Mouse (Mus musculus): ENCODE results near the gene Gpsm1.

Gene Gpsm1

DNA sequence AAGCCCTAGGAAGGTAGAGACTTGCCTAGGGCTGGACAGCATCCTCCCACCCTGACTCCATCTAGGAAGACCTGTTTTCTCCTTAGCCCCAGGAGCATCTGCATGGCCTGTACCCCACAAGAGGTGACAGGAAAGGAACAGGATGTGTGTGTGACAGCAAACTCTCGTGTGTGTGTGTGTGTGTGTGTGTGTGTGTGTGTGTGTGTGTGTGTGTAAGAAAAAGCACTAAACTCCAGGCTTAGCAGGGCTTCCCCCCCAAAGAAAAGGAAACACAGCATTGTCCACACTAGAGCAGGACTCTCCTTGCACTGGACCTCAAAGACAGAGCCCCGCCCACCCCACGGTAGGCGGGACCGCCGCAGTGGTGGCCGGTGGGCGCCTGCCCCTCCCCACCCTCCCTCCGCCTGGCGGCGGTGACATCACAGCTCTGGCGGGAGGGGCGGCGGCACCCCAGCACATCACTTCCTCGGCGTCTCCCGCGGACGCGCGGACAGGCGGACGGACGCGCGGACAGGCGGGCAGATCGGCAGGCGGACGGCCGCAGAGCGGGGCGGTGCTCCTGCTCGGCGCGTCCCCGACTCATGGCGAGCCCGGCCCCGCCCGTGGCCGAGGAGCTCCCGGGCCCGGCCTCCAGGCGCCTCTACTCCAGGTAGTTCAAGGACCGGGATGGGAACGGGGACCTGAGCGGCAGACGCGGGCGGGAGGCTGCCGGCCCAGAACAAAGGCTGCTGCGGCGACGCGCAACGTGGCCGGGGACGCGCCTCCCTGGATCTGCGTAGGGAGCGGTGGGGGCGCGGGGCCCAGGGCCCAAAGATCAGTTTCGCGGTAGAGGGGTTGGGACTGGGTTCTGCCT, at the start of gene Gpsm1:
TSS of gene Gpsm1 (plus strand) at position 444 of the 853 bp plus-strand sequence.
- DNase-seq (ENCODE audit: low spot score in 2 of 2), result peak; percentile 66 to 72

DNA sequence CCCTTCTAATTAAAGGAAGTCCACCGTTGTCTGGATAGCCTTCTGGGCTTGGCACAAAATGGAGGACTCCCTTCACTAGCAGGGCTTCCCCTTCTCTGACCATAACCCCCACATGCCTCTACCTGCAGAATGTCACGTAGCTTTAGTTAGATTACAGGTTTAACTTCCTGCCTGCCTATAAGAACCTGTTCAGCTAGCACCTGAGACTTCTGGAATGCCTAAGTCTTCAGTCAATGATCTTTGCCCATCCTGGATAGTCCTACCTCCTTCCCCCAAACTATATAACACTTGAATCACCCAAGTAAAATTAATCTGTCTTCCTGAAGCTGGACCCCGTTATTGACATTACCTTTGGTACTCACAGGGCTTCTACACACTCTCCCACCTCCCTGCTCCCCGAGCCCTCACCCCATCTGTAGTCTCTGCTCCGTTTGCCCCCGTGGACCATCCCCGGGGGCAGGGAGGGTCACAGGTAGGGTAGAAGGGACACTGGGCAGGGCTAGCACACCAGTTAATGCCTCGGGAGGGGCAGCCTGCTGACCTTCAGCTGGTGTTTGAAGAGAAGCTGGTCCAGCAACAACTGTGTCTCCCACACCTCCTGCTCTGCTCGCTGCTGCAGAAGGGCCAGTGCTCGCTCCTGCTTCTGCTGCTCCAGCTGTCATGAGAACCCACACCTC, 49.1 kb upstream of the Gpsm1 start:
- no peak for DNase-seq (ENCODE audit: low spot score in 2 of 2)

GRCm38 (mm10) chr2:26268216-26268615, 47.1 kb upstream of the Gpsm1 start:
- DNase-seq (ENCODE audit: low spot score in 2 of 2), result no peak

DNA sequence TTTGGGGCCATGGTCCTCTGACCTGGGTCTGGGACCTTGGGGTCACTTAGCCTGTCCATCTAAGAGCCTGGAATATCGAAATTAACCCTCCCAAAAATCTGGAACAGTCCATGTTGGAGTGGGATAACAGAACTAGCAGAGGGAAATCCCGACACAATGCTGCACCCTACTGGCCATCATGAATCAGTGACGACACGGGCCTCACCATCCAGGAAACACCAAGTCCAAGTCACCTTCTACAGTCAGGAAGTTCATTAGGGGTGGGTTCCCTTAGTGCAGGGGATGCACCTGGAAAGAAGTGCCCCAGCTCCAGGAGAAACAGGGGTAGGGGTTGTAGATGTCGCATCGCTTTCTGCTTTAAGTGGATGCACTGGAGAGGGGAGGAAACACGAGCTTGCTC, 41.7 kb upstream of the Gpsm1 start:
- peak; percentile 20 to 46 for DNase-seq (ENCODE audit: low spot score in 2 of 2)

GRCm38 (mm10) chr2:26279712-26280111, 35.6 kb upstream of the Gpsm1 start:
- DNase-seq (ENCODE audit: low spot score in 2 of 2), result no peak

DNA sequence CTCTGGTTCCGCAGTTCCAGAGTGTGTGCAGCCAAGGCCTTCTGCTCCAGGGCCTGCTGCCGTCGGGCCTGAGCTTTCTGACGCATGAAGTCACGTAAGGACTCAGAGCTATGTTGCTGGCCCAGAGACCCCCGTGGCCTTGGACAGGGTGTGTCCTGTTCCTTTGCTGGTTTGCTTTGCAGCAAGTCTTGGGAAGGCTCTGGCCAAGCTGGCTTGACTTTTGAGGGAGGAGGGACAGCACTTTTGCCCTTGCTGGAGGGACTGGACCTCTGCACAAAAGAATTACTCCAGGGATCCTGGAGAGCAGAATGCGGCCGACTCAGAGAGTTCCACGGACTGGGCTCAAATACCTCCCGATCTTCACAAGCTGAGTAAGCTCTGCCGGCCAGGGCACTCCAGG, 34.7 kb upstream of the Gpsm1 start:
- DNase-seq (ENCODE audit: low spot score in 2 of 2), result no peak

DNA sequence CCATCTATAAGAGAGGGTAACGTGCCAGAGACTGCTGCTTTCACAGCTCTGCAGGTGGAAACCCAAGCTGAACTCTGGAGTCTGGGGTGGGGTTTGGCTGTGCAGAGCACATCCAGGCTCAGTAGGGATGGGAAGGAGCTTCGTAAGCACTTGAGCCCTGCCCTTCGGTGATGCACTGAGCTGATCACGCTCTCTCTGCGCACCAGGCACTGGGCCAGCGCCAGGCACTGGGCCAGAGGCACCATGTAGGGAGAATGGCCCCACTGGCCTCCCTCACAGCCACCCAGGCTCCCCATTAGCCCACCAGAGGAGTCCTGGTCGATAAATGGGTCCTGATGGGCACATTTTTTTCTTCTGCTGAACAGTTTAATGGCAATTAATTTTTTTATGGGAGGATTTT, 29.5 kb upstream of the Gpsm1 start:
- DNase-seq (ENCODE audit: low spot score in 2 of 2), result no peak

DNA sequence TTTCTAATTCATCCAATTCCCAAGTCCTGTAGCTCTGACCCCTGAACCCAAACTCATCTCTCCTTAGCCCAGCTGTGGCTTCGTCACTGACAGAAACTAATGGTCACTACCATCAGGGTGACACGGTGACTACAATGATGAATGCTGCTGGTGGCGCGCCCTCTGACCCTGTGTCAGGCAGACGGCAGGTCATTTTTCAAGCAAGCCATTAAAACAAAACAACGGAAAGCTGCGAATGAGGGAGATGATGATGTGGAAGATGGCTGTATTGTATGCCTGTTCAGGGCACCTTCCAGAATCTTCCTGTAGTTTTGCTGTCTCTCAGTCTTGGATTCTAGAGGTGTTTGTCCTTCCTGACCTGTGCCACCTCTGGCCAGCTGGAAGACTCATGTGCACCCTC, 28.9 kb upstream of the Gpsm1 start:
- DNase-seq (ENCODE audit: low spot score in 2 of 2), result no peak

DNA sequence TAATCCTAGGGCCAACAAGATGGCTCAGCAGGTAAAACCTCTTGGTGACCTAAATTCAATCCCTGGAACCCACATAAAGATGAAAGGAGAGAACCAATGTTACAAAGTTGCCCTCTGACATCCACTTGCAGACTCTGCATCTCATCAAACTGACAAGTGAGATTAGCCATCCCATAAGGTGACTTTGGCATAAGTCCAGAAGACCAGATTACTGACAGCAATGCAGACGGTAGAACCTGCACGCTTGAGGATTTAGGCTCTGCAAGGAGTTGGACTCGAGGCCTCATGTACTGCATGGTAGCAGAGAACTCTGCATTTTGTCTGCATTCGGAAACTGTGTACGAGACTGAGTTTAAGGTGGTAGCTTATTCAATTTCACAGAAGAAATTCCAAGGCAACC, 25.2 kb upstream of the Gpsm1 start:
- DNase-seq (ENCODE audit: low spot score in 2 of 2), result no peak

DNA sequence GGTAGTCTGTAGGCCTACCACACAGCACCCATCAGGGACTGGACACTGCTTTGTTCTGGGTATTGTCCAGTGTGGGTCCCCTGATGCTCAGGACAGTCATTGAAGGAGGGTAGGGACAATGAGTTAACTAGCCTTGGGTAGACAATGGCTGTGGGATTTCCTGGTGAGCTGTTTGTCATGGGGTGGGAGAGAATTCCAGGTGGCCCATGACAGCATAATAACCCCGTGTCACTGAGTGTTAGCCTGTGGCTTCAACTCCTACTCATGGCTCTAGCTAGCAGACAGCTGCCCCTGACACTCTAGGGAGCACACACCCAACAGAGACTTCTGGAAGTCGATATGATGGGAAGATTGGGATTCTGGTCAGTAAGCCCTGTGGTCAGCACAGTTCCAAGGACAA, 20.9 kb upstream of the Gpsm1 start, which contains the start of gene Ccdc187:
TSS of gene Ccdc187 (minus strand) at position 101 of the 400 bp plus-strand sequence.
- no peak for DNase-seq (ENCODE audit: low spot score in 2 of 2)

DNA sequence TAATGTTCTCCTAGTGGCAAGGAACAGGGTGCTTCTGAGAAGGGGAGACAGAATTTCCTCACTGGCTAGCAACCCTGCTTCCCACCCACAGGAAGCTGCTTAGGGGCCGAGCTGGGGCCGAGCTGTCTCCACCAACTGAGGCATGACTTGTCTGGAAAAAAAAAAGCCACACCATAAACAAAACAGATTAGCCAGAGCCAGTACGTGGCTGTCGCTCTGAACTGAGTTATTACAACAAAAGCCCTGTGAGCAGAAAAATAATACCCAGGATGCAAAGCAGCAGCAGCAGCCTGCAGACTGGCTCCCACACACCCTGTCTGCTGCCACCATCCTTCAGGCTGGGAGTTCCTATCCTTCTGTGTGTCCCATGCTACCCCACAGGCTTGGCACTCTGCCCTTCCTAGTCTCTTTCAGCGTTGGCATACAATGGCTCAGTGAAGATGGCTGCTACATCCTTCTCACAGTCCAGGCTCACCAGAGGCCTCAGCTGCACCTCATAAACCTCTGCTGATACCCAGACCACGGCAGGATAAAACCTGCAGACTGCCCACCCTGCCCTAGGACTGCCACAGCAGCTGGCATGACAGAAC, 18.6 kb upstream of the Gpsm1 start:
- DNase-seq (ENCODE audit: low spot score in 2 of 2), result no peak

GRCm38 (mm10) chr2:26298208-26298855, 17.0 kb upstream of the Gpsm1 start:
- DNase-seq (ENCODE audit: low spot score in 2 of 2), result peak in 1 of 2 experiments; percentile 45

- DNase-seq (ENCODE audit: low spot score in 2 of 2), result no peak
Observed at GRCm38 (mm10) chr2:26298856-26299230, 16.5 kb upstream of the Gpsm1 start.

GRCm38 (mm10) chr2:26299336-26299735, 16.0 kb upstream of the Gpsm1 start:
- DNase-seq (ENCODE audit: low spot score in 2 of 2), result no peak

DNA sequence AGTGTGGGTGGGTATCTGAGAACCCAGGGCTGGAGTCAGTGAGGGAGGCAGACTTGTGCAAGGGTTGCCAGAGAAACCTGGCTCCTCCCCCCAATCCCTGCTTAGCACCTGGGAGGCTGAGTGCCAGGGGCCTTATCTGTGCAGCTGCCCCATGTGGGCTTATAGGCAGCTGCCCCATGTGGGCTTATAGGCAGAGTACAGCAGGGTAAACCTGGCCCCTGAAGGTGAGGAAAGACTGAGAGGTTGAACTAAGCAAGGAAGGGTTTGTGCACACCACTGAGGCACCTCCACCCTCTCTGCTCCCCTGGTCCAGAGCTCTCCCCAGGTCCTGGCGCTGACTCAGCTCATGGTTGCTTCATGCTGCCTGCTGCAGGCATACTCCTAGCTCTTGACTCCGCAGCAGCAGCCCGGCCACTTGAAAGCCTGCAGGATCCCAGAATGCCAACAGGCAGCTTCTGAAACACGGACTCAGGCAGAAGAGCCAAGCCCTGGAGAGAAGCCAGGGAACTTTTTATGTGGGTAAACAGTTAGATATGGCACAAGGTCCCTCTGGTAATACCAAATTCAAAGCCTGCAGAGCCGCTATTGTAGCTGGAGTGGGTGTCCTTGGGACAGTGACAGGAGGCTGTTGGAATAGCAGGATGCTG, 15.0 kb upstream of the Gpsm1 start:
- no peak for DNase-seq (ENCODE audit: low spot score in 2 of 2)

GRCm38 (mm10) chr2:26300808-26301174, 14.5 kb upstream of the Gpsm1 start:
- peak; percentile 77 to 82 for DNase-seq (ENCODE audit: low spot score in 2 of 2)

GRCm38 (mm10) chr2:26302005-26302503, 13.3 kb upstream of the Gpsm1 start:
- no peak for DNase-seq (ENCODE audit: low spot score in 2 of 2)

DNA sequence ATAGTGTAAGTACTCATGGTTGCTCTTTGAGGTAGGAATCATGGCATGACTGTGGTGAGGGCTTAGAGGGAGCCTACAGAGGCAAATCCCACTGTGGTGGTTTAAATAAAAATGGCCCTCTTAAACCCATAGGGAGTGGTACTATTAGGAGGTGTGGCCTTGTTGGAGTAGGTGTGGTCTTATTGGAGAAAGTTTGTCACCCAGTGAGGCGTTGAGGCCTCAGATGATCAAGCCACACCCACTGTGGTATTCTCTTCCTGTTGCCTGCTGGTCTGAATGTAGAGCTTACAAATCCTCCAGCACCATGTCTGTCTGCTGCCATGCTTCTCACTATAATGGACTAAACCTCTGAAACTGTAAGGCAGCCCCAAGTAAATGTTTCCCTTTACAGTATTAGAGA, 10.6 kb upstream of the Gpsm1 start:
- DNase-seq (ENCODE audit: low spot score in 2 of 2), result no peak

GRCm38 (mm10) chr2:26305555-26305954, 9.8 kb upstream of the Gpsm1 start:
- DNase-seq (ENCODE audit: low spot score in 2 of 2), result no peak

DNA sequence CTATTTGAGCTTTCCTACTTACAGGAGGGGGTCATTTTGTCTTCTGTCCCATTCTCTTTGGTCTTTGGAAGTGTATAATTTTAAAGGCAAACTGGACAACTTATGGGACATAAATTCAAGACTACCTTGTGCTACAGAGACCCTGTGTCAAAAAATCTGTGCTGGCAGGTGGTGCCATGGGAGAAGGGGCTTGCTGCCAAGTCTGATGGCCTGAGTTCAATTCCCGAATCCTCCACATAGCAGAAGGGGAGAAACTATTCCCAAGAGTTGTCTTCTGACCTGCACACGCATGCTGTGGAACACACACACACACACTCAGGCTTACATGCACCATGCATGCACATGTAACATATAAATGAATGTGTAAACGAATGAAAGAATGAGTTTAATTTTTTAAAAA, 8.6 kb upstream of the Gpsm1 start:
- DNase-seq (ENCODE audit: low spot score in 2 of 2), result no peak

DNA sequence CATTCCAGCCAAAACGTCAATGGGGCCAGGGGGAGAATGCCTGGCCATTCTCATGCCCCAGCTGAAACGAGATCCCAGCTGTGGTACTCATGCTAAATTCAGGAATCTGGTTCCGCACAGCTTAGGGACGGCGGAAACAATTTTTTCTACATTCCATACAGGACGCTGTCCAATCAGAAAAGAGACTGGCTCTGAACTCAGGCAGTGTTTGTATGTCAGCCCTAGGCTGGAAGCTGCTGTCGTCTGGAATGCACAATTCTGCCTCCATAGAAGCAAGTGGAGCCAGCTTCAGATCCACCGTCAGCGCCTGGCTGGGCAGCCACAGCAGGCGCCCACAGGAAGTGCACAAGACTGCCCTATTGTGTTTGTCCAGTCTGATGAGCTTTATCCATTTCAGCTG, 5.6 kb upstream of the Gpsm1 start:
- DNase-seq (ENCODE audit: low spot score in 2 of 2), result no peak

DNA sequence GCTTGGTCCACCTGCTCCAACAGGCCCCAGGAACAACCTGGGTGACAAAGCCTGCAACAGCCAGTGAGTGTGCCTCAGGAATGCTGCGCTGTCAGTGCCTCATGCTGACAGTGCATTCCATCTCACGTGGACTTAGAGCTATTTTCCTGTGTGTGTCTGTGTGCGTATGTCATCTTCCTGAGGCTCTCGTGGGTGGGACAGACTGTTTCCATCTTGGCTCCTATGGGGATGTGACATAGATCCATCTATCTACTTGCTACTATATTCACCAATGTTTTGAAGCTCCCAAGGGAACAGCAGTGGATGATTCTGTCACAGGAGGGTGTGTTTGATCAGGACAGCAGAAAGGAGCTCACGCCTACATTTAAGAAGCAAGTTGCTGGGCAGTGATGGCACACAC, 3.4 kb upstream of the Gpsm1 start:
- no peak for DNase-seq (ENCODE audit: low spot score in 2 of 2)

Data from urinary bladder, adult 18-20 months (tissue).